Comparison of ENCODE assay signal across 33 mouse cellular contexts in genomic region chr16:57151437-57151836, GRCm38 (mm10).
"Had no signal": no experiment of that assay in that cellular context is flagged by ENCODE, and none has a peak within 500 bp of the region (broad histone marks: within the 10 kb centered on the region; RNA-seq: fewer than 3 reads in every experiment).

No protein-coding gene starts in this region.

- H3K9ac ChIP-seq: heart, embryonic 12.5 days; heart, embryonic 13.5 days; heart, embryonic 15.5 days; hindbrain, embryonic 12.5 days; hindbrain, embryonic 13.5 days; hindbrain, embryonic 14.5 days; hindbrain, embryonic 15.5 days; kidney, embryonic 15.5 days had no signal

- H3K4me3 ChIP-seq: heart, embryonic 10.5 days; heart, embryonic 12.5 days; heart, embryonic 13.5 days; heart, embryonic 15.5 days; hindbrain, embryonic 10.5 days; hindbrain, embryonic 12.5 days; hindbrain, embryonic 13.5 days; hindbrain, embryonic 15.5 days; kidney, embryonic 15.5 days; layer of hippocampus, adult 2 months; left cerebral cortex, adult 2 months had no signal

- DNase-seq: heart, postnatal 10 days; heart, postnatal 14 days; heart, postnatal 36 days; heart, postnatal 4 days; kidney, adult 11 months; kidney, adult 18-20 months; kidney, adult 2 months; kidney, adult 8-10 months; kidney, adult 9 months; kidney, postnatal 10 days; kidney, postnatal 14 days; kidney, postnatal 25 days; kidney, postnatal 36 days; kidney, postnatal 4 days; layer of hippocampus, adult 9-11 months; layer of hippocampus, postnatal 36 days had no signal

- ATAC-seq: hindbrain, embryonic 16.5 days; hindbrain, postnatal 0 days; inflammation-experienced regulatory T-cells, adult 6 months had no signal

- H3K27me3 ChIP-seq: heart, embryonic 12.5 days; heart, embryonic 13.5 days; heart, embryonic 15.5 days; hindbrain, embryonic 12.5 days; hindbrain, embryonic 13.5 days; hindbrain, embryonic 15.5 days; kidney, embryonic 15.5 days had no signal

- H3K4me1 ChIP-seq: heart, embryonic 10.5 days; heart, embryonic 12.5 days; heart, embryonic 13.5 days; heart, embryonic 15.5 days; hindbrain, embryonic 10.5 days; hindbrain, embryonic 12.5 days; hindbrain, embryonic 13.5 days; hindbrain, embryonic 15.5 days; kidney, embryonic 15.5 days had no signal

- H3K27ac ChIP-seq: heart, embryonic 10.5 days; heart, embryonic 13.5 days; heart, embryonic 15.5 days; hindbrain, embryonic 10.5 days; hindbrain, embryonic 12.5 days; hindbrain, embryonic 13.5 days; hindbrain, embryonic 14.5 days; hindbrain, embryonic 15.5 days; hindbrain, postnatal 0 days; kidney, embryonic 15.5 days; kidney, postnatal 0 days; layer of hippocampus, adult 2 months; left cerebral cortex, adult 2 months had no signal

- H3K4me2 ChIP-seq: heart, embryonic 11.5 days; heart, embryonic 12.5 days; heart, embryonic 13.5 days; heart, embryonic 15.5 days; hindbrain, embryonic 12.5 days; hindbrain, embryonic 13.5 days; hindbrain, embryonic 14.5 days; hindbrain, embryonic 15.5 days; kidney, embryonic 15.5 days had no signal

- H3K9me3 ChIP-seq: heart, embryonic 10.5 days; heart, embryonic 12.5 days; heart, embryonic 13.5 days; heart, embryonic 15.5 days; hindbrain, embryonic 10.5 days; hindbrain, embryonic 12.5 days; hindbrain, embryonic 13.5 days; hindbrain, embryonic 15.5 days; kidney, embryonic 15.5 days had no signal
